Mouse (Mus musculus) inflammation-experienced regulatory T-cells, adult 6 months (primary cell): ENCODE measurements around the gene Tmem191c. TPM values are rescaled to one million over a fixed set of nuclear protein-coding genes. Genes with fewer than 3 reads are reported as not detected.
"Not testable (repeated sequence)": the region's sequence is repeated elsewhere in the genome, so short reads cannot be mapped to it uniquely, and the experiment has no call there.

Source experiments
- ATAC-seq: one replicate; pipeline ENCODE4 v1.8.0; 2017
- polyA plus RNA-seq, 3 experiments: library from polyadenylated mRNA; unstranded; fragments of 100-300 nt; shearing (Covaris generic); gene quantifications; one replicate each; pipeline ENCODE4 v1.2.1; 2017

Tmem191c gene
- polyA plus RNA-seq, result 10 to 100 TPM; 16.9 to 42.0 (median 36.2) TPM

- no peak for ATAC-seq
Measured at GRCm38 (mm10) chr16:17275721-17276120, at the start of gene Tmem191c. TSS of gene Tmem191c (plus strand) at chr16:17276077.

GRCm38 (mm10) chr16:17226496-17226895 is 49.4 kb upstream of the Tmem191c start:
- ATAC-seq, result no peak

GRCm38 (mm10) chr16:17231523-17231922 is 44.4 kb upstream of the Tmem191c start:
- ATAC-seq, result not testable (repeated sequence)

- ATAC-seq, result peak; percentile 93
Measured at GRCm38 (mm10) chr16:17232794-17233701, 42.8 kb upstream of the Tmem191c start, which contains the start of gene Hic2. TSS of gene Hic2 (plus strand) at chr16:17233572.

- peak; percentile 30 for ATAC-seq
Measured at GRCm38 (mm10) chr16:17233702-17234498, 42.0 kb upstream of the Tmem191c start.

- ATAC-seq, result no peak
Measured at GRCm38 (mm10) chr16:17234499-17234895, 41.4 kb upstream of the Tmem191c start.

- no peak for ATAC-seq
Measured at GRCm38 (mm10) chr16:17234916-17235665, 40.8 kb upstream of the Tmem191c start.

- ATAC-seq, result no peak
Measured at GRCm38 (mm10) chr16:17237634-17238033, 38.2 kb upstream of the Tmem191c start.

GRCm38 (mm10) chr16:17239409-17239808 is 36.5 kb upstream of the Tmem191c start:
- ATAC-seq, result no peak

- no peak for ATAC-seq
Measured at GRCm38 (mm10) chr16:17243731-17244130, 32.1 kb upstream of the Tmem191c start.

GRCm38 (mm10) chr16:17244996-17245395 is 30.9 kb upstream of the Tmem191c start:
- ATAC-seq, result no peak

GRCm38 (mm10) chr16:17247727-17248126 is 28.1 kb upstream of the Tmem191c start:
- no peak for ATAC-seq

GRCm38 (mm10) chr16:17249135-17249534 is 26.7 kb upstream of the Tmem191c start:
- ATAC-seq, result no peak

- no peak for ATAC-seq
Measured at GRCm38 (mm10) chr16:17251539-17251938, 24.3 kb upstream of the Tmem191c start.

- no peak for ATAC-seq
Measured at GRCm38 (mm10) chr16:17252086-17252726, 23.7 kb upstream of the Tmem191c start.

- ATAC-seq, result no peak
Measured at GRCm38 (mm10) chr16:17252841-17253240, 23.0 kb upstream of the Tmem191c start.

GRCm38 (mm10) chr16:17254005-17254597 is 21.8 kb upstream of the Tmem191c start:
- ATAC-seq, result no peak

GRCm38 (mm10) chr16:17255270-17255669 is 20.6 kb upstream of the Tmem191c start:
- ATAC-seq, result no peak

GRCm38 (mm10) chr16:17257359-17257821 is 18.5 kb upstream of the Tmem191c start:
- ATAC-seq, result no peak

- no peak for ATAC-seq
Measured at GRCm38 (mm10) chr16:17258917-17259316, 17.0 kb upstream of the Tmem191c start.

GRCm38 (mm10) chr16:17261341-17261740 is 14.5 kb upstream of the Tmem191c start:
- ATAC-seq, result no peak
